Mouse (Mus musculus) hematopoietic stem cell, adult 5-6 weeks (primary cell): ENCODE data around the gene Gpn2. TPM values are rescaled to one million over a fixed set of nuclear protein-coding genes. Genes with fewer than 3 reads are reported as not detected.

Experiments used
- ATAC-seq, 2 experiments: fragments of 125-278 bp in 1 of 2; replicated peaks in 1 of 2; 2 replicates each; pipeline ENCODE4 v1.8.0; 2016 to 2017; ENCODE audit warnings: inconsistent platforms in 2 of 2, mild to moderate bottlenecking in 2 of 2, moderate number of reproducible peaks in 2 of 2, low read depth in 1 of 2, moderate TSS enrichment in 1 of 2; ENCODE audit not compliant: low FRiP score in 2 of 2, poor library complexity in 2 of 2, severe bottlenecking in 2 of 2, insufficient read depth in 1 of 2, low TSS enrichment in 1 of 2
- total RNA-seq: library from RNA; stranded (forward); fragments of 172-1452, 232-1000 nt; gene quantifications from 2 replicates; pipeline ENCODE4 v1.2.3, GENCODE M21; 2017

Gpn2 gene
- total RNA-seq, 1 experiment from 2014 or later, result 15.1 TPM

- no peak for ATAC-seq
Measured at GRCm38 (mm10) chr4:133612416-133612815, 28.3 kb downstream of the Gpn2 start.

GRCm38 (mm10) chr4:133613026-133613425, 28.9 kb downstream of the Gpn2 start:
- no peak for ATAC-seq

DNA sequence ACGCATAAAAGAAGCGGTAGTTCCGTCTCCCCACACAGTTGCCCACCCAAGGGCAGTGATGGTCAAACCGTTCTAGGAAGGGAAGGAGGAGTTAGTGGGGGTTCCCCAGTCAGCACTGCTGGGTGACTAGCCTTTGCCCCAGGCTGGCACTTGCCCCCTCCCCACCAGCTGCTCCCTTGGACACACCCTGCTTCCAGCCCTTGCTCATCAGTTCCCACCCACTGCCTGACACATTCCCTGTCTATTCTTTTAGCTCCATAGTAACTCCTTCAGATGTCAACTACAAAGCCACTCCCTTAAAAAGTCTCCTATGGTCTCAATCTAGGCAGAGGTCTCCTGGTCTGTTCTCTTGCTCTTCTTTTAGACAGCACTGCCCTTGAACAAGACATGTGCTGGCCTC, 29.7 kb downstream of the Gpn2 start:
- ATAC-seq, result no peak

DNA sequence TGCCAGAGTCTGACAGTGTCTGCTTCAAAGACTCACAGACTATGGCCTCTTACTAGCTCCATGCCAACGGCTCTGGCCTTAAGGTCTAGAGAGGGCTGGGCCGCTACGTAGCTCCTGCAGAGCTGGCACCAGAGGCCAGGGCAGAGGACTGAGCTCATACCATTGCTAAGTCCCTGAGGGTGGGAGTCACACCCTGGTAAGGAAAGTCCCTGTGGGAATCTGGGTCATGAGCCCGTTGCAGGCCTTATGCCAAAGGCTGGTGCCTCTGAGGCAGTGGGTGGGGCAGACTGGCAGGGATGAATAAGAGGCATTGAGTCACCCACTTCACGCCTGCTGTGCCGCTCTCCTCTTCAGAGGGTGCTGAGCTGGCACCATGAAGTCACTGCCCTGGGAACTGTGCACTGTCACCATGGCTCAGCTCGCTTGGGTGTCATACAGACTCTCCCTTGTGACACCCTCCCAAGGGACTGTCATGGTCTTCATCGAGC, 30.2 kb downstream of the Gpn2 start:
- ATAC-seq, result no peak

DNA sequence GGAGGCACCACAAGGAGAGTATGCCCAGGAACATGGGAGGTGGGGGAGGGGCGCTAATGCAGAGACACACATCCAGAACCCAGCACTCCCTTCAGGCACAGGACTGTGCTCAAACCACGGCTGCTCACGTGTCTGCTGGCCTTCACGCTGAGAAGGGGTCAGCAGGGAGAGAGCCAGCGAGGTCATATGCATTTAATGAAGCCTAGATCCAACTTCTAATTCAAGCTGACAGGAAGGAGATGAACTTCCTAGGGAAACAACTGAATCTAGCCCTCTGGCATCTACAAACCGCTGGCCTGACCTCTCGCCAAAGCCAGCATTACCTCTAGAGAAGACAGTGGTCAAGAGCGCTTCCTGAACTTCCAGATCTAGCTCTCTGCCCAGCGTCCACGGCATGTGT, 31.3 kb downstream of the Gpn2 start:
- ATAC-seq, result no peak

DNA sequence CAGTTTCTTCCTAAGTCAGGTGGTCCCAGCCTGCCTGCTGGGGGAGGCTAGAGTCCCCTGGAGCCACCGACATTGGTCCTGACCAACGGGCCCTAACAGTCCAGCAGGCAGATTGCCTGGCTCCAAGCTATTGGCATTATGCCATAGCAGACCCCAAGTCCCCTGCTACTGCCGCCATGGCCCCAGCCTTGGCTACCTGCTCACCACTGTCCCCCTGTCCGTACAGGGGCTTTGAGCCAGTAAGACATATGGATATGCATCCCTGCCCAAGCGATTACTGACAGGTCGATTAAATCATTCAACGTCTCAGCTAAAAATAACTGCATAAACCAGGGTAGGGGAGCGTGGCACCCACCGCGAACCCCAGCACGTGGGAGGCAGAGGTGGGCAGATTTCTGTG, 33.8 kb downstream of the Gpn2 start:
- no peak for ATAC-seq

DNA sequence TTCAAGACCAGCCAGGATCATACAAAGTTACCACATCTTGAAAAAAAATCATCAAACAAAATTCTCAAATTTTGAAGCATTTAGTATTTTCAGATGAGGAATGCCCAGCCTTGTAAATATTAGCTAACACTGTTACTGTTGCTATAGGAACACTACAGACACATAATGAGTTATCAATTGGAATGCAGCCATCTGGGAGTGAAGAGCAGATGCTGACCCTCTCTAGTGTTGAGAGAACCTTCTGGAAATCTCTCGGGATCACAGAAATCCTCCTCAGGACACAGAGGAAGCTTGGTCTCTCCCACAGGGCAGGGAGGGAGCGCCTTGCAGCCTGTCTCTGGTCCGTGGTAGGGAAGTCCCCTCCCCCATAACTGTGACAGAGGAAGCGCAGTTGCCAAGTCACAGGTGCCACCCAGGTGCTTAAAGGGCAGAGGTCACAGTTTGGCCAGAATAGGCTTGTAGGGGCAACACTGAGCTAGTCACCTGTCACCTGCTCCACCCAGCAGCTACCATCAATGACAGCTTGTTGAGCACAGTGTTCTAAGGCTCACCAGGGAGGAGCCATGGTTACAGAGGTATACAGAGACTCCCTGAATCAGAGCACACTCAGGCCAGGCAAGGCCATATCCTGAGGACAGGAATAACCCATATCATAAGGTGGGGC, 35.4 kb downstream of the Gpn2 start:
- ATAC-seq, result no peak

GRCm38 (mm10) chr4:133620668-133621067, 36.5 kb downstream of the Gpn2 start:
- ATAC-seq, result no peak

DNA sequence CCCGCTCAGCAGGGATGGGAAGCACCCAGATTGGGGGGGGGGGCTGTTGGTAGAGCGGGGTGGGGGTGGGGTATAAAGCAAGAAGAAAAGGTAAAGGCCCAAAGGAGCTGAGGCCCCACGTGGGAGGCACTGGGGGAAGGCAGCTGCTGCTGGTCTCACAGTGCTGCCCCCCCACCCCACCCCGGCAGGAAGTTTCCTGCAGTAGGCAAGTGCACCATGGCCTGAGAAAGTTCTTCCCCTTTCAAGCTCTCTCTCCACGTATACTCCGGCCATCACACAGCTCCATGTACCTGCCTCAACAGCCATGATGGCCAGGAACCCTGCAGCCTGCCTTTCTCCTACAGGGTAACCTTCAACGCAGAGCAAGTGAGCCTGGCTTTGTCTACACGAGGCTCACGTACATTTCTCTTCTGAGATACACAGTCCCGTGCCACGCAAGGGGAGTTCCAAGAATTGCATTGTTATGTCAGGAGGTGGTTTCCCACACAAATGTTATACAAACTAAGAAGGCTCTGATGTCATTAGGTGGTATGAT, 38.1 kb downstream of the Gpn2 start:
- ATAC-seq, result peak; percentile 12 to 30; a peak in 2 of 4 replicates

GRCm38 (mm10) chr4:133624830-133625229, 40.7 kb downstream of the Gpn2 start:
- peak in 1 of 2 experiments; percentile 7; a peak in 1 of 4 replicates for ATAC-seq

GRCm38 (mm10) chr4:133625621-133626071, 41.5 kb downstream of the Gpn2 start:
- ATAC-seq, result peak; percentile 80 to 83

DNA sequence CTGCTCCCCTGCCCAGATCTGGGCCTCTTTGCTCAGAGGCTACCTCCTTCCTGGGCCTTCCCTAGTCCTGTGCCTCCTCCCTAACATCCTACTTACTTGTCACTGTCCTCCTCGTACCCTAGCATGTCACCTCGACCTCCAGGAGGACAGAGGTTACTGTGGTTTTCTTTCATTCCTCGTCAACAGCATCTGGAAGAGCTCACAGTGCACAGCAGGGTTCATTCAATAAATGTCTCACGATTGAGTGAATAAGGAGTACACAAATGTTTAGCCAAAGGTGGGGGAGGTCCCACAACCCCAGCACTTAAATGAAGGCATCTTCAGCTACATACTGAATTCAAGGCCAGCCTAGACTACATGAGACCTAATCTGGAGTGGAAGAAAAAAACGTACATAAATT, 42.1 kb downstream of the Gpn2 start:
- ATAC-seq, result no peak

GRCm38 (mm10) chr4:133626621-133627020, 42.5 kb downstream of the Gpn2 start:
- no peak for ATAC-seq

DNA sequence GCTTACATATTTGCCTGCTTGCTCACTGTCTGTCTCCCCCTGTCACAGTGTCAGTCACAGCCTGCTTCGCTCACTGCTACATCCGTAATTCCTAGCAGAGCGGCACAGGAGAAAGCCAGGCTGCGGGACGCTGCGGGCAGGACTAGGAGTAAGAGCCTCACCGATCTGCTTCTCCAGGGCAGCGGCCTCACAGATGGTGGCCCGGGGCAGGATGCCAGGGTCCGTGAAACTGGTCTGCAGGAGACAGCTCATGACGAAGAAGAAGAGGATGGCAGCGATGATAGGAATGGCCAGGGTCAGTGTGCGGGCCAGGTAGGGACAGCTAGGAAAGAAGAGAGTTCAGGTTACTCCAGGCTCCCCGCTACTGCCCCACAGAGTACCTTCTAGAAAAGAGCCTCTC, 42.9 kb downstream of the Gpn2 start:
- no peak for ATAC-seq

DNA sequence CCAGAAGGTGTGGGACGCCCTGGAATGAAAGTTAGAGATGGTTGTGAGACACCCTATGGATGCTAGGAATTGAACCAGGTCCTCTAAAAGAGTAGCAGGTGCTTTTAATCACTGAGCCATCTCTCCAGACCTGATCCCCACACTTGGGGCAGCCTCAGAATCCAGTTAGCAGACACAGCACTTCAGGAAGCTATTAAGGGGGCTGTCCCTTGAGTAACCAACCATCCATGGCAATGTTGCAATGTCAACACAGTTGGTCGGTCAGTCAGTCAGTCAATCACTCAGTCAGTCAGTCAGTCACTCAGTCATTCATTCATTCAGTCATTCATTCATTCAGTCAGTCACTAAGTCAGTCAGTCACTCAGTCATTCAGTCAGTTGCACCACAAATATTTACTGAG, 44.4 kb downstream of the Gpn2 start:
- ATAC-seq, result no peak

DNA sequence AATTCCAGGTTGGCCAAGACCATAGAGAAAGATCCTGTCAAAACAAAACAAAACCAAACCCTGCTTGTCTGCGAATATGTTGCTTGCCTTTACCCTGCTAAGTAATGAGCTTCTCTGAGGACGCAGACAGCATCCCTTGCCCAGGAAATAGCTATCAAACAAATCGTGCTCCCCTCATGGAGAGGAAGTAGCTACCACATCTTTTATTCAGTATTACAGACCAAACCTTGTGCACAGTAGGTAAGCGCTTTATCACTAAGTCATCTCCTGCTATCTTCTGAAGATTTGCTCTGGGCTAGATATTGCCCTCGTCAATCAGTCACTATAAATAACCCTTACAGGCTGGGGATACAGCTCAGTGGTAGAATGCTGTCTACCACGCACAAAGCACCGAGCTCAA, 45.0 kb downstream of the Gpn2 start:
- ATAC-seq, result no peak

GRCm38 (mm10) chr4:133630326-133630920, 46.3 kb downstream of the Gpn2 start:
- ATAC-seq, result no peak

DNA sequence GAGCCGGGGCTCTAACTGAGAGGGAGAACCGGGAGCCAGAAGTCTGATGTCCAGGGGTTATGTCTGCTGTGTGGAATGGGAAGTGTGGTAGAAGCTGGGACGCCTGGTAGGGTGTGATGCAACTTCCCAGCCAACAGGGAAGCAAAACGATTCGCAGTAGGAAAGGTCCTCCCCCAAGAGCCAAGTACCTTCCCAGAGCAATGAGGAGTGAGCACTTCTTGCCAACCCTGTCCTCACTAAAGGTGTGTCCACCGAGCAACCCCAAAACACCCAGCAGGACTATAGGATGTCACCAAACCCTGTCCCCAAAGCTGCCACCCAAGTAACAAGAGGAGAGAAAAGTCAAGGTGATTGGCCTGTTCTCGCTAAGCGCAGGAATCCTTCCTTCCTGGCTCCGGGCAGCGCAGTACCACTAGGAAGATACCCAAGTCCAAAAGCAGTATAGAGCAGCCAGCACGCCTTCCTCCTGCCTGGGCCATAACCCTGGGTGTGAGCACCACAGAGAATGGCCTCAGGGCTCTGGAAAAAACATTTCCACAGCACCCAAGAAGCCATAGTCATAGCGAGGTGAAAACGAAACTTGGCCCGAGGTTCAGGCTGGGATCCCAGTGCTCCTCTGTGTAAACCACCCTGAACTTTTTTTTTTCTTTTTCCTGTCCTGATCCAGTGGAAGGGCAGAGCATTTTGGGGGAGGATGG, 47.1 kb downstream of the Gpn2 start:
- 0 out of 4 replicates have a peak, but pooled peaks have one; percentile 6 to 11 for ATAC-seq
